Mouse (Mus musculus): ENCODE data around the gene Arfgef3. TPM values are rescaled to one million over a fixed set of nuclear protein-coding genes. Genes with fewer than 3 reads are reported as not detected.

The Arfgef3 gene
- polyA plus RNA-seq, 1 experiment from 2014 or later = 4.0 TPM

- no peaks in the 10 kb centered on the region for H3K9me3 ChIP-seq
- H3K4me1 ChIP-seq (replicated peaks) = peaks cover 5% of the 10 kb centered on the region; the same call in 1 of the 2 replicates
- H3K27ac ChIP-seq = no peak overlapping the region
- 92% methylated on average over 4 of the region's 4 CpGs for WGBS
- no peaks in the 10 kb centered on the region for H3K27me3 ChIP-seq
- H3K4me2 ChIP-seq (replicated peaks) = no peak overlapping the region
- H3K36me3 ChIP-seq = no peaks in the 10 kb centered on the region
- H3K9ac ChIP-seq (replicated peaks) = no peak overlapping the region
- no peak for ATAC-seq
- no peak overlapping the region for H3K4me3 ChIP-seq (replicated peaks)
Observed at GRCm38 (mm10) chr10:18711436-18711835, 32.3 kb downstream of the Arfgef3 start.

DNA sequence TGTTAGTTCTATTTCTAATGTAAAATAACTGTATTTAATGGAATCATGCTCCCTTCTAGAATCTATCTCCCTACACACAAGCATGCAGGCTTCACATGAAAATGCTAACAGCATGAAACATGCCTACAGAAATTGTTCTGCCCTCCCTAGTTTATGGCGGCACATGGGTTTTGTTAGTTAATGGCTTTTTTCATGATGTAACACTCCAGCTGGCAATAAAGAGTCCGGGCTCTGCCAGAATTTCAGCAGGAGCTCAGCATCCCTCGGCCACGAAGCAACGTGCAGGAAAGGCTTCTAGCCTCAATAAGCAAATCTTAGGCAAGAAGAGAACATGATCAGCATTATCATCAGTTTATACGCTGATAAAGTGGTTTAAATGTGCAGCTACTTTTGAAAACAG, 32.8 kb downstream of the Arfgef3 start:
- no peak for ATAC-seq
- H3K27ac ChIP-seq = no peak overlapping the region

DNA sequence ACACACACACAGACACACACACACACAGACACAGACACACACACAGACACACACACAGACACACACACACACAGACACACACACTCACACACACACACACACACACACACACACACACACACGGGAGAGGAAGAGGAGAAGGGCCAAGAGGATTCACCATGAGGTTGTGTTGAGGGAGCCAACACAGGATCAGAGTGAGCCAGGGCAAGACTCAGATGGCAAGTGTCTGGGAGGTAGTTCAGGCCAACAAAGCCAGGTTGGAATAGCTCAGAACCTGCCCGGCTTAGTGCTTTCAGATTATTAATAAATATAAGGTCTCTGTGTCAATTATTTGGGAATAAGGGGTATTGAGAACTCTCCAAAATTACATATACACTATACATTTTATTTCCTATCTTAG, 33.9 kb downstream of the Arfgef3 start:
- no peaks in the 10 kb centered on the region for H3K27me3 ChIP-seq
- H3K4me1 ChIP-seq (replicated peaks) = peaks cover 9% of the 10 kb centered on the region; the same call in 1 of the 2 replicates
- no peaks in the 10 kb centered on the region for H3K36me3 ChIP-seq
- no peak overlapping the region for H3K4me3 ChIP-seq (replicated peaks)
- H3K4me2 ChIP-seq (replicated peaks) = no peak overlapping the region
- H3K27ac ChIP-seq = no peak overlapping the region
- no peaks in the 10 kb centered on the region for H3K9me3 ChIP-seq
- ATAC-seq = no peak
- no peak overlapping the region for H3K9ac ChIP-seq (replicated peaks)
- 83% methylated on average over 2 of the region's 2 CpGs for WGBS

More for the DNA sequence above, 32.8 kb downstream of the Arfgef3 start:
- WGBS = 80% methylated on average over 6 of the region's 6 CpGs
- Histone ChIP-seq H3K9me3 (no peaks in the 10 kb centered on the region), H3K27me3 (no peaks in the 10 kb centered on the region), H3K4me2 (replicated peaks) (no peak overlapping the region), H3K4me3 (replicated peaks) (no peak overlapping the region), H3K4me1 (replicated peaks) (peaks cover 7% of the 10 kb centered on the region; the same call in 1 of the 2 replicates), H3K36me3 (no peaks in the 10 kb centered on the region), H3K9ac (replicated peaks) (no peak overlapping the region)

DNA sequence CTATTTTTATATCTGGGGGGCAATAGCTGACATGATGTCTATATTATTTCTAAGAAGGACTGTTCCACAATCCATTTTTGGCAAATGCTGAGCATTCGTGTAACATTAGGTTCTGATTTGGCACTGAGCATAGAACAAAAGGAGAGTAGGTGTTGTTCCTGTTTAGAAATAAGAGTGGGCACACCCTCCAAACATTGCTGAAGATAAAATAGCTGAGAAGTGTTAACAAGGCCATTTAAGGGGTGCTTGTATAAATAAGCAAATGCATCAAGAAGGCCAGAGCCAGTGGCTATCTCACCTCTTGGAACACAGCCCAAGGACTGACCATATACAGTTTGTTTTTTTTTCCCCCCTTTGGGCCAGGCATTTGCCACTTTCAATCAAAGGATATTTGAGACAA, 35.1 kb downstream of the Arfgef3 start:
- H3K27me3 ChIP-seq = no peaks in the 10 kb centered on the region
- ATAC-seq = no peak
- no peaks in the 10 kb centered on the region for H3K36me3 ChIP-seq
- peaks cover 17% of the 10 kb centered on the region; the same call in 1 of the 2 replicates for H3K4me1 ChIP-seq (replicated peaks)
- no peak overlapping the region for H3K4me3 ChIP-seq (replicated peaks)
- H3K9me3 ChIP-seq = no peaks in the 10 kb centered on the region
- no peak overlapping the region for H3K9ac ChIP-seq (replicated peaks)
- no peak overlapping the region for H3K27ac ChIP-seq
- WGBS = 90% methylated on average over 1 of the region's 1 CpGs
- H3K4me2 ChIP-seq (replicated peaks) = no peak overlapping the region

- ATAC-seq = peak; percentile 63; the same call in 1 of the 2 replicates
- H3K27ac ChIP-seq = no peak overlapping the region
Observed at GRCm38 (mm10) chr10:18704393-18705120, 39.2 kb downstream of the Arfgef3 start.

DNA sequence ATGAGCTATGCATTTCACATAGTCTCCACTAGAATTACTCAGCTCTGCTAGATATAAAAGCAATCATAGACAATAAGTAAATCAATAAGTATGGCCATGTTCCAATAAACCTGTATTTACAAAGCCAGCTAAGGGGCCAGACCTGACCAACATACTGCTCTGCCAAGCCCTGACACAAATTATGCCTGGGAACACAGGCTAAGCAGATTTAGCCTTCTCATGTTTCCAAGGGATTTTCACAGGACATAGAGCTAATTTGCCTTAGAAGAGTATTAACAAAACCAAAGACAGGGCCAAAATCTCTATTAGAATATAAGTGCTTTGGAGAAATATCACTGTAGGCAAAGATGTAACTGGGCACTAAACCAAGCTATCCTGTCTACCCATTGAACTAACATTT, 42.2 kb downstream of the Arfgef3 start:
- Histone ChIP-seq H3K4me1 (replicated peaks) (peaks cover 16% of the 10 kb centered on the region), H3K4me3 (replicated peaks) (no peak overlapping the region), H3K27ac (no peak overlapping the region), H3K9me3 (no peaks in the 10 kb centered on the region), H3K36me3 (no peaks in the 10 kb centered on the region), H3K27me3 (no peaks in the 10 kb centered on the region), H3K4me2 (replicated peaks) (no peak overlapping the region), H3K9ac (replicated peaks) (no peak overlapping the region)
- no peak for ATAC-seq

More at GRCm38 (mm10) chr10:18704393-18705120, 39.2 kb downstream of the Arfgef3 start:
- Histone ChIP-seq H3K4me1 (replicated peaks) (peaks cover 17% of the 10 kb centered on the region; the same call in 1 of the 2 replicates), H3K9me3 (no peaks in the 10 kb centered on the region), H3K4me3 (replicated peaks) (no peak overlapping the region), H3K9ac (replicated peaks) (no peak overlapping the region), H3K36me3 (no peaks in the 10 kb centered on the region), H3K4me2 (replicated peaks) (no peak overlapping the region), H3K27me3 (no peaks in the 10 kb centered on the region)
- WGBS = 37% methylated on average over 4 of the region's 4 CpGs

- ATAC-seq = no peak
Observed at GRCm38 (mm10) chr10:18700117-18700516, 43.6 kb downstream of the Arfgef3 start.

DNA sequence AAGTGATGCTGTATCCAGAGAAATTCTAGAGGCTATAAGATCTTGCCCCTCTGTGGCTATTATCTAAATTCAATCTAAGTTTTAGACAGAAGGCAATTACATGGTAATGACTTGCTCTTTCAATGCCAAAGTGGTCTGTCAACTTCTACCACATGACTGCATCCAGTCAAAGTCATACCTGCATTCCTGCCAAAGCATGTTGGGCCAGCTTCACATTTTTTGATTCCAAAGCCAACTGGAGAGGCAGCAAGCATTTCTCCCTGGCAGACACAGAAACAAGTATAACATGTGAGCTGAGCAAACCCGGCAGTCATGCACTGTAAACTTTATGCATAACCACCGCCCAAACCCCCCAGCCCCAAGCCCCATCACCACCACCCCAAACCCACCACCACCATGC, 44.6 kb downstream of the Arfgef3 start:
- no peak overlapping the region for H3K4me3 ChIP-seq (replicated peaks)
- ATAC-seq = no peak
- peaks cover 5% of the 10 kb centered on the region; the same call in 1 of the 2 replicates for H3K36me3 ChIP-seq
- H3K4me1 ChIP-seq (replicated peaks) = peaks cover 12% of the 10 kb centered on the region
- H3K27ac ChIP-seq = no peak overlapping the region
- H3K4me2 ChIP-seq (replicated peaks) = no peak overlapping the region
- no peaks in the 10 kb centered on the region for H3K27me3 ChIP-seq
- no peak overlapping the region for H3K9ac ChIP-seq (replicated peaks)
- H3K9me3 ChIP-seq = no peaks in the 10 kb centered on the region
- 98% methylated on average over 2 of the region's 2 CpGs for WGBS

More at GRCm38 (mm10) chr10:18700117-18700516, 43.6 kb downstream of the Arfgef3 start:
- peaks cover 4% of the 10 kb centered on the region; the same call in 1 of the 2 replicates for H3K36me3 ChIP-seq
- H3K4me2 ChIP-seq (replicated peaks) = no peak overlapping the region
- H3K4me3 ChIP-seq (replicated peaks) = no peak overlapping the region
- WGBS = 85% methylated on average over 2 of the region's 2 CpGs
- peaks cover 19% of the 10 kb centered on the region for H3K4me1 ChIP-seq (replicated peaks)
- H3K27ac ChIP-seq = no peak overlapping the region
- H3K9me3 ChIP-seq = no peaks in the 10 kb centered on the region
- H3K9ac ChIP-seq (replicated peaks) = no peak overlapping the region
- no peaks in the 10 kb centered on the region for H3K27me3 ChIP-seq

GRCm38 (mm10) chr10:18696461-18696860, 47.3 kb downstream of the Arfgef3 start:
- ATAC-seq = 0 out of 2 replicates have a peak, but pooled peaks have one; percentile 43
- 25% methylated on average over 6 of the region's 6 CpGs for WGBS
- Histone ChIP-seq H3K27me3 (no peaks in the 10 kb centered on the region), H3K4me2 (replicated peaks) (no peak overlapping the region), H3K9ac (replicated peaks) (no peak overlapping the region), H3K36me3 (peaks cover 5% of the 10 kb centered on the region; the same call in 1 of the 2 replicates), H3K9me3 (no peaks in the 10 kb centered on the region), H3K4me1 (replicated peaks) (peaks cover 9% of the 10 kb centered on the region), H3K4me3 (replicated peaks) (no peak overlapping the region), H3K27ac (no peak overlapping the region)

GRCm38 (mm10) chr10:18688234-18688633, 55.5 kb downstream of the Arfgef3 start:
- no peak overlapping the region for H3K27ac ChIP-seq
- H3K9me3 ChIP-seq = no peaks in the 10 kb centered on the region
- no peaks in the 10 kb centered on the region for H3K27me3 ChIP-seq
- no peak overlapping the region for H3K4me3 ChIP-seq (replicated peaks)
- ATAC-seq = no peak
- no peaks in the 10 kb centered on the region for H3K36me3 ChIP-seq
- no peak overlapping the region for H3K9ac ChIP-seq (replicated peaks)
- H3K4me1 ChIP-seq (replicated peaks) = no peaks in the 10 kb centered on the region
- WGBS = 66% methylated on average over 2 of the region's 2 CpGs
- no peak overlapping the region for H3K4me2 ChIP-seq (replicated peaks)

DNA sequence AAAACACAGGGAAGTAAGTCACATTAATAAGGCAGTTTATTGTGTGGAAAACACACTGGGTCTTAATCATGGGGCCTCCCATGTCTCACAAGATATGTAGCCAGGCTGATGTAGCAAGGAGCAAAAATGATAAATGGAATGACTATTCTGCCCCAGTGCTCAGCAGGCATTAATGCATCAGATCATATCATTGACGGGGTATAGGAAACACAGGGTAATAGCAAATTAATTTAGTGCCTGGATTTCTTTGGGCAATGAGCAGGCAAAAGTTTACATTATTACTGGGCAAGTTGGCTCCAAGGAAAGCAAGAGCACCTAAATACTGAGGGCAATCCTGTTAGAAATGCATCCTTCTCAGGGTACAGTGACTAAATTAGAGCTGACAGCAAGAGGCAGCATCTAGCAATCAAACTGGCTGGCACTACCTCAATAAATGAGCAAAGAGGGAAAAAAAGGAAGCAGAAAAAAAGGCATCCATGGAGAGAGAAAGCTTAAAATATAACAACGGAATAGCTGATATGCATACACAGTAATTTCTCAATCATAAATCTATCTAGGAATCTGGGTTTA, 62.3 kb downstream of the Arfgef3 start:
- no peaks in the 10 kb centered on the region for H3K4me1 ChIP-seq (replicated peaks)
- no peak overlapping the region for H3K4me2 ChIP-seq (replicated peaks)
- H3K4me3 ChIP-seq (replicated peaks) = no peak overlapping the region
- no peaks in the 10 kb centered on the region for H3K27me3 ChIP-seq
- no peaks in the 10 kb centered on the region for H3K9me3 ChIP-seq
- WGBS = 92% methylated on average over 2 of the region's 2 CpGs
- no peak for ATAC-seq
- peaks cover 1% of the 10 kb centered on the region; the same call in 1 of the 2 replicates for H3K36me3 ChIP-seq
- H3K9ac ChIP-seq (replicated peaks) = no peak overlapping the region
- H3K27ac ChIP-seq = no peak overlapping the region

- Histone ChIP-seq H3K9ac (replicated peaks) (no peak overlapping the region), H3K36me3 (peaks cover 6% of the 10 kb centered on the region), H3K4me1 (replicated peaks) (no peaks in the 10 kb centered on the region), H3K27ac (no peak overlapping the region), H3K4me2 (replicated peaks) (no peak overlapping the region), H3K9me3 (no peaks in the 10 kb centered on the region), H3K27me3 (no peaks in the 10 kb centered on the region), H3K4me3 (replicated peaks) (no peak overlapping the region)
- ATAC-seq = no peak
- 92% methylated on average over 3 of the region's 3 CpGs for WGBS
Observed at GRCm38 (mm10) chr10:18680661-18681384, 62.9 kb downstream of the Arfgef3 start.

Measured in midbrain, embryonic 13.5 days (tissue).